Mouse (Mus musculus) testis, adult 2 months (tissue): ENCODE measurements around the gene Slc1a2.

Source experiments
- CTCF ChIP-seq: fragments of 200-500 bp; IDR thresholded peaks from 2 replicates; pipeline ENCODE4 v1.5.1; 2012; ENCODE audit warnings: low read depth, mild to moderate bottlenecking, inconsistent platforms, low read length, moderate library complexity; ENCODE audit not compliant: control insufficient read depth, insufficient read depth, insufficient replicate concordance
- POLR2A ChIP-seq: fragments of 200-500 bp; IDR thresholded peaks from 2 replicates; pipeline ENCODE4 v1.6.1; 2012; ENCODE audit warnings: low read depth, mild to moderate bottlenecking, inconsistent platforms, low read length, moderate library complexity; ENCODE audit not compliant: control insufficient read depth

DNA sequence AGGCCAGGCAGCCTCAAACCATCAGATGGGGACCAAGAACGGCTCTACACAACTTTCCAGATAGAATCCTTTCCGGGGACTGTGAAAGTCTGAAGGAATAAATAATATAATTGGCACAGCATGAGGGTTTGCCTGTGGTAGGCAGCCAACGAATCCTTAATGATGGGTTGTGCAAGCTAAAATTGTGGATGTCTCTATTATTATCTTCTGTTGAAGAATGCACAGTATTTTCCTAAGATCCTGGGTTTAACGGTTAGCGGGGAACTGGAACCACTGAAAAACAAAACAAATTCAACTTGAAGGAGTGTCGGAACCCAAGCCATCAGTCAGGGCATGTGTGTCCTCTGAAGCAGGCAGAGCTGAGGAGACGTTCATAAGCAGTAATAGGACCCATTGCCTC lies 124.3 kb downstream of the Slc1a2 start:
- TF ChIP-seq POLR2A: no peak
- TF ChIP-seq CTCF: no peak
